Mouse (Mus musculus): ENCODE measurements around the gene Plaur.

Plaur gene

GRCm38 (mm10) chr7:24446697-24447340 lies 15.5 kb upstream of the Plaur start:
- DNase-seq: no peak

DNA sequence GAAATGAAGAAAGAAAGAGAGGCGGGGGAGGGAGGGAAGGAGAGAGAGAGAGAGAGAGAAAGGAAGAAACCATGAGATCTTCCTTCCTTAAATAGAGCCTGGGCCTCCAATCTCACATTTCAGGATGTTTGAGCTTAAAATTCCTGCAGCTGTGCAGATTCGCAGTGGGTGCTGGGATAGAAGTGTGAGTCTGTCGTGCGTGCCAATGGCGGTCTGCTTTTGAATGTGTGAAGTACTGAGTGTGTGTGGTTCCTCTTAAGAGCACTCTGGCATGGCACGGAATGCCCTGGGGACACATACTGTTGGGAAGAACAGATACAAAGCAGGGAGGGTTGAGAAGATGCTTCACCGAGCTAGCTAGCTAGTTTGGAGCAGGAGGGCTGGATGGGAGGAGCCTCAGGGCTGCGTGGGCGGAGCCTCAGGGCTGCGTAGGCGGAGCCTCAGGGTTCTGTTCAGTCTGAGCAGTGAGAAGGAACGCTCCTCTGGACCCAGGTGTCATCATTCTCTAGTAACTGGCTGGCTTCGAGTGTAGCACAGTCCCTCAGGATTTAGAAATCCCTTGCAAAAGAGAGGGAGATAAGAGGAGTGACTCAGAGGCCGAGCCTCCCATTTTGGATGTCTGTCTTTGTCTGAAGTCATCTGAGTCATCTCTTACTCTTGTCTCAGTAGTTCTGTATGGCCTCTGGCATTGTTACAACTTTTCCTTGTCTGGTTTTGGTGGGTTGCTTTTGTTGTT lies 13.3 kb upstream of the Plaur start:
- DNase-seq: no peak

GRCm38 (mm10) chr7:24450585-24451017 lies 11.7 kb upstream of the Plaur start:
- DNase-seq: no peak

DNA sequence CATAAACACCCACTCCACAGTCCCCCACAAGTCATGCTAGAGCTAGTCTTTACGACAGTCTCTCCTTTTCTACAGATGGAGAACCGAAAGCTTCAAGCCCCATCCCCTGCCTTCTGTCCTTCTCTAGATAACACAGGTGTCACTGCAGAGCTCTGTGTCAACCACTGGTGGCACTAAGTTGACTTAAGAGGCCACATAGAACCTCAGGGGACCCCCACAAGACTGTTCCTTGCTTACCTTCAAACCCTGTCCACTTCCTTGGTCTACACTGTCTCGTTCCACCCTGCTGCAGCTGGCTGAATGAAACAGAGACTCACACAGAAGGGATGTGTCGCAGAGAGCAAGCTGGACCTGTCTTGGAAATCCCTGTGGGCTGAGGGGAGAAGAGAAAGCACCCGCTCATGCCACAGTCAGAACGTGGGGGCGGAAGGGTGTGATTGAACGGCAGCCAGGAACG lies 10.4 kb upstream of the Plaur start, which contains the start of gene Irgc1:
Irgc1 (minus strand) TSS at position 443 of the 457 bp plus-strand sequence.
- DNase-seq: no peak

- no peak for DNase-seq
These were observed 8.1 kb upstream of the Plaur start for GRCm38 (mm10) chr7:24454199-24454598.

GRCm38 (mm10) chr7:24455726-24456125 lies 6.6 kb upstream of the Plaur start:
- DNase-seq: peak; percentile 44

GRCm38 (mm10) chr7:24457726-24458370 lies 4.4 kb upstream of the Plaur start:
- DNase-seq: no peak

GRCm38 (mm10) chr7:24459440-24459839 lies 2.8 kb upstream of the Plaur start:
- no peak for DNase-seq

- DNase-seq: peak; percentile 16
These were observed 2.4 kb upstream of the Plaur start for GRCm38 (mm10) chr7:24459843-24460242.

DNA sequence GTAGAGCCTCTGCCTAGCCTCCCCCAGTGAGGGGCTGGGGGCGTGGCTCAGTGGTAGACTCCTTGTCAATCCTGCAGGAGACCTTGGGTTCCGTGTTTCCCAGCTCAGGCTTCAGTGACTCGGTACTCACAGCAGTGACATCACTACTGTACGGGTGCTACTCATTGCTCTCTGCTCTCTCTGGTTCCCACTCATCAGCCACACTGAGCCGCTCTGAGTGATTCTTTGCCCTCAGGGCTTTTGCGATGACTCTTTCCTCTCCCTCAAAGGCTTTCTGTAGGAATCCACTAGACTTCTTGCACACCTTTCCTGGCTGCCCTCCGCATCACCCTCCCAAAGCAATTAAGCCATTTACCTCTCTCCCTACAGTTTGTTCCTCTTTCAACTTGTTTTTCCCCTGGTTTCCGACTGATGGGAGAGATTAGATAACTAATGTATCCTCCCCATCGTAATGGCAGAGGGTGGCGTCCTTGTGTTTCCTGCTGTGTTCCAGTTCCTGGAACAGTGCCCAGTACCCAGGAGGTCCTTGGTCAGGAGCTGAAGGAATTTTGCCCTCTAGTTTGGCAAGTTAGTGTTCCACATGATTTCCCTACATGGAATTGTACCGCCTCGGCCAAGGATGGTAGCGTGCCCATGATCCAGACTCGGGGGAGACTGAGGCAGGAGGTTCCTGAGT lies 770 bp upstream of the Plaur start:
- DNase-seq: peak; percentile 85

- no peak for DNase-seq
These were observed 4.6 kb downstream of the Plaur start for GRCm38 (mm10) chr7:24466835-24467234.

DNA sequence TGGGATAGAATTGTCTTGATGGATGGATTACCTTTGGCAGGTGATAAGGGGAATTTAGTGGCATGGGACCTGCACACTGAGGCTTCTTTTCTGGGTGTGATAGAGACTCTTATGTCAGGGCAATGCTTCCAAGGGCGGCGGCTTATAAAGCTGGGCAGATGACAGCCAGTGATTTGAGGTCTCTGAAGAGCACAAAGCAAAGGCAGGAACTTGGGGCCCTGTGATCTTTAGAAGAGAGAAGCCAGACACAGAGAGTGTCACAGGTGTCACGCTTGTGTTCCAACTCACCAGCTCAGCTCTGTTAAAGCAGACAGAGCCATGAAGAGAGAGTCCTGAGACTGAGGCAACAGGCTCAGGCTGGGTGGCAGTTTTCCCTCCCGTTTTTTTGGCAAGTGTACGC lies 5.6 kb downstream of the Plaur start:
- DNase-seq: no peak

GRCm38 (mm10) chr7:24469126-24469525 lies 6.8 kb downstream of the Plaur start:
- DNase-seq: no peak

DNA sequence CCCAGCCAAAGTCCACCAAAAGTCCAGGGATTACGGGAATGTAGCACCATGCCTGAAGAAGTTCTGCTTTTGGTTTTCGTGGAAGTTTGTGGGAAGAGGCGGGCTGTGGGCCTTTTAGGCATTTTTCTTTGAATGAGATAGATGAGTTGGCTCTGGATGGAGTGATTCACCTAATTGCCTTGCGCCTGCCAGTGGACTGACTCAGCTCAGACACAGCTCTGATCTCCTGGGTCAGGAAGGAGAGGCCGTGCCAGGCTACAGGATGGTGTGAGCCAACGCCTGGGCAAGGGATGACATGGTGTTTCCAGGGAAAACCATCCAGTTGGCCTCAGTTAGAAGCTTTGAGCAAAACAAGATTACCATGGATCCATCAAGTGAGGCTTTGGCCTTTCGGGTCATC lies 8.1 kb downstream of the Plaur start:
- no peak for DNase-seq

GRCm38 (mm10) chr7:24472442-24472841 lies 10.2 kb downstream of the Plaur start:
- DNase-seq: no peak

DNA sequence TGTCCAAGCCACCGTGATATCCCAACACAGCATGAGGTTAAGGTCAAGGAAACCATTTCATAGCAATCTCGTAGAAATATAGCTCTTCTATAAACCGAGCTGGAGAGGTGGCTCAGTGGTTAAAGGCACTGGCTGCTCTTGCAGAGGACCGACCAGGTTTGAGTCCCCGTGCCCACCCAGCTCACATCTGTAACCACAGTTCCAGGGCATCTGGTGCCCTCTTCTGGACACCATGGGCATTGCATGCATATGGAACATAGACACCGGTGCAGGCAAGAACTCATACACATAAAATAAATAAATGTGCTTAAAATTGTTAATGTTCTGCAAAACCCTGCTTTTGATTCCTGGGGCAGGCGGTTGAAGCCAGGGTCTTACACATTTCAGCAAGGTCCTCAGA lies 10.7 kb downstream of the Plaur start:
- no peak for DNase-seq

DNA sequence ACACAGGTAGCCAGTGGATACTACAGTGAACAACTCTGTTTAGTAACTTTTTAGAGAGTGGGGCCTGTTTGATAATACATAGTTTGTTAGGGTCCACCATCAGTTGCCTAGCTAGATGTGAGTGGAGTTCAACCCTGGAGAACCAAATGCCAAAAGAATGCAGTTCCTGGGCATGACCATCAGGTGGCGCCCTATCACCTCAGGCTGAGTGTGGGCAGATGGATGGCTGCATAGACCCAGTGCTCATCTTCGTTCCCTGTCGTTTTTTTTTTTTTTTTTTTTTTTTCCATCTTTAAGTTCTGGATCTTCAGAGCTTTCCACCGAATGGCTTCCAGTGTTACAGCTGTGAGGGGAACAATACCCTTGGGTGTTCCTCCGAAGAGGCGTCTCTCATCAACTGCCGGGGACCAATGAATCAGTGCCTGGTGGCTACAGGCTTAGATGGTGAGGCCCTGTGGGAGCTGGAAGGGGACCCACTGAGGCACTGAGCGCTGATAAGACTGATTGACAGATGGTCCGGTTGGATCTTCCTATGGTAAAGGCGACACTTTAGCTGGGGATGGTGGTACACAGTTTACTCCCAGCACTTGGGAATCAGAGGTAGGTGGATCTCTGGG lies 11.7 kb downstream of the Plaur start:
- peak; percentile 61 for DNase-seq

DNA sequence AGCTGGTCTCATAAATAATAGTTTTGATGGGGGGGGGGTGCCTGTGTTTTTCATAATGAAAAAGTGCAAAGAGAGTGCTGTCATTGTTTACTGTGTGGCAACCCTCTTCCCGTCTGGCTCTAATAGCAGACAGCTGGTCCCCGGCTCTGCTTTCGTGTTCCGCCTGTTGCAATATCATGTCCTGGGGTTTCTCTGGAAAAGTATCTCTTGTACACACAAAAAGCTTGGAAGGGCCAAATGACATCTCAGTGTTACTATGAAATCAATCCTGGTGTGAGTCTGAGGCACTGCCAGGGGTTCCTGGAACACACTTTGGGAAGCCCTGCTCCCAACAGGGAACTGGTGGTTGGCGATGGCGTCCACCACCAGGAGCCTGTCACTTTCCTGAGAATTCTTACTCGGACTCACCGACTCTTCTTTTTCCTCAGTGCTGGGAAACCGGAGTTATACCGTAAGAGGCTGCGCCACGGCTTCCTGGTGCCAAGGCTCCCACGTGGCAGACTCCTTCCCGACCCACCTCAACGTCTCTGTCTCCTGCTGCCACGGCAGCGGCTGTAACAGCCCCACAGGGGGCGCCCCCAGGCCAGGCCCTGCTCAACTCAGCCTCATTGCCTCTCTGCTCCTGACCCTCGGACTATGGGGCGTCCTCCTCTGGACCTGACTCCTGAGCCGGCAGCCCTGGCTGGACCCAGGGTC lies 12.7 kb downstream of the Plaur start:
- peak; percentile 29 for DNase-seq

- no peak for DNase-seq
These were observed 14.1 kb downstream of the Plaur start for GRCm38 (mm10) chr7:24476338-24476737.

DNA sequence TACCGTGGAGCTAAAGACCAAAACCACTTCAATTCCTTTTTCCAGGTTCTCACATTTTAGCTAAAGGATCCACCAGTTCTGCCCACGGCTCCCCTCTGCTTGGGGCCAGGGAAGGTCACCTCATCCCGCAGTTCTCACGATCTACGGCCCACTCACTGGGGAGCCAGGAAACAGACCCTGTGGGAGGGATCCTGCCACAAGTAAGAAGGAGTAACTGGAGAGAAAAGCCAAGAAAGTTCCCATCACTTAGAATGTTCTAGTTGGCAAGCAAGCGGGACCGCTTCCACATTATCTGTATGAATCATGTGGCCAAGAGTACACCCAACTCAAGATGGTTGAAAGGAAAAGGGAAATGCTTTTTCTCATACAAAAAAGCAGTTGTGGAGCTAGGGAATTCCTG lies 14.6 kb downstream of the Plaur start:
- DNase-seq: no peak

GRCm38 (mm10) chr7:24478911-24479310 lies 16.6 kb downstream of the Plaur start:
- no peak for DNase-seq

DNA sequence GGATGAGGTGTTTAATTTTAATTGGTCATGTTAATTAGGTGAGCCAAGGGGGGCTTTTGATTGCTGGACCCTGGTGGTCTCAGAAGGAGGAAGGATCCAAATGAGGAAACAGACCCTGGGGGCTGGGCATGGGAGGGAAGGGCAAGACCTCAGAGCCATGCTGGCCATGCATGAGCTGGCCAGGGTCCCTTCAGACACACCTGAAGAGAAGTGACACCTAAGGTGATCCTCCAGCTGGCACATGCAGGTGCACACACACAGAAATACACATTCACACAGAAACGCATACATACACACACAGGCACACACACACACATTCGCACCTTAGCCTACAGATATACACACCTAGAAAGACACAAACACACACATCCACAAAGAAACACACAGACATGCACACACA lies 17.4 kb downstream of the Plaur start:
- DNase-seq: no peak

Measured in kidney, postnatal 14 days (tissue).